Mouse (Mus musculus) frontal cortex, postnatal 36 days (tissue): ENCODE measurements around the gene Gm29776.
A peak's percentile ranks its signal among the peaks of the same experiment; 100 is the strongest.

Source experiments
- DNase-seq, 2 experiments: peaks; one replicate each; pipeline ENCODE4 v3.0.0; 2022; ENCODE audit warnings: low spot score in 2 of 2

Gm29776 gene

GRCm38 (mm10) chr14:54650621-54651454, 47.8 kb downstream of the Gm29776 start:
- peak; percentile 75 to 89 for DNase-seq

GRCm38 (mm10) chr14:54647900-54648299, 50.7 kb downstream of the Gm29776 start:
- no peak for DNase-seq

- no peak for DNase-seq
These were observed 51.6 kb downstream of the Gm29776 start for GRCm38 (mm10) chr14:54646898-54647636.

GRCm38 (mm10) chr14:54646455-54646854, 52.2 kb downstream of the Gm29776 start:
- DNase-seq, result no peak

GRCm38 (mm10) chr14:54644294-54644693, 54.3 kb downstream of the Gm29776 start:
- no peak for DNase-seq

- no peak for DNase-seq
These were observed 55.6 kb downstream of the Gm29776 start for GRCm38 (mm10) chr14:54643011-54643410.
